In the genomic region with DNA sequence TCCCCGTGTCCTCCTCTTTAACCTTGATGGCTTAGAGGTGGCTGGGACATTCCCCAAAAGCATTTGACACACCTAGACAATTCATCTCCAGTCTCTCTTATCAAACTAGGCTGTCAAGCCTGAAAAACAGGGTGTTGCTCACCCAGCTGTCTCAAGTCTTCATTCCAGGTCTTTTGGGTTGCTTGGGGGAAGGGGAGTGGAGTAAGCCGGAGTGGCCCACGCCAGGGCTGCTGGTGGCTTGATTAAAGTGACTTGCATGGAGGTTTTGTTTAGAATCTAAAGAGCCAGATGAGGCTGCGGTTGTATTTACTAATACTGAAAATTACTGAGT, we compare ENCODE assay signal across 8 mouse cellular contexts.
DNase-seq lines count a peak whose midpoint lies in the region; ATAC-seq and TF ChIP-seq lines count a peak whose summit lies in the region.

No protein-coding gene starts in this region.

- peak overlapping the region; percentile 8 for H3ac ChIP-seq in C2C12 (ENCODE audit: control insufficient read depth, insufficient read length, low read depth)

- no peaks in the 10 kb centered on the region for H3K79me3 ChIP-seq in C2C12 (ENCODE audit: low read depth)

- H3K9me3 ChIP-seq in heart, embryonic 10.5 days = no peaks in the 10 kb centered on the region
- no peaks in the 10 kb centered on the region for H3K9me3 ChIP-seq in forebrain, embryonic 16.5 days (ENCODE audit: control insufficient read depth, low read length)
- no peaks in the 10 kb centered on the region for H3K9me3 ChIP-seq in liver, embryonic 14.5 days (ENCODE audit: control insufficient read depth, low read length)

- H3K79me2 ChIP-seq in C2C12 (ENCODE audit: control insufficient read depth, insufficient read depth) = no peaks in the 10 kb centered on the region

- peak overlapping the region; percentile 90 for H3K27ac ChIP-seq in heart, embryonic 10.5 days
- H3K27ac ChIP-seq in forebrain, embryonic 16.5 days (ENCODE audit: low read length) = no peak overlapping the region
- H3K27ac ChIP-seq in liver, embryonic 14.5 days = no peak overlapping the region

- H3K27me3 ChIP-seq in heart, embryonic 10.5 days (ENCODE audit: insufficient read depth, poor library complexity, severe bottlenecking) = no peaks in the 10 kb centered on the region
- H3K27me3 ChIP-seq in C2C12 (ENCODE audit: control insufficient read depth, insufficient read depth, insufficient read length) = no peaks in the 10 kb centered on the region
- no peaks in the 10 kb centered on the region; the same call in 1 of the 2 replicates for H3K27me3 ChIP-seq in forebrain, embryonic 16.5 days (replicated peaks; ENCODE audit: control insufficient read depth, insufficient read depth, low read length)
- H3K27me3 ChIP-seq in liver, embryonic 14.5 days (ENCODE audit: control insufficient read depth, insufficient read depth, low read length) = peaks cover 3% of the 10 kb centered on the region; the same call in 1 of the 2 replicates

- no peak for TF ChIP-seq EP300 in liver, embryonic 14.5 days (IDR thresholded peaks at IDR 0.05; ENCODE audit: low read depth)

- no peak for TF ChIP-seq CTCF in C2C12 (IDR thresholded peaks at IDR 0.05; ENCODE audit: control insufficient read depth, insufficient read depth, insufficient read length)
- no peak for TF ChIP-seq CTCF in liver, embryonic 14.5 days (IDR thresholded peaks at IDR 0.05; ENCODE audit: low read depth)

- peak overlapping the region; percentile 58; the same call in 1 of the 2 replicates for H3K4me2 ChIP-seq in forebrain, embryonic 16.5 days (ENCODE audit: low read length)
- H3K4me2 ChIP-seq in liver, embryonic 14.5 days (ENCODE audit: low read depth) = peak overlapping the region; percentile 6

- ATAC-seq in forebrain, embryonic 16.5 days = peak; percentile 14; the same call in 1 of the 2 replicates
- ATAC-seq in liver, embryonic 14.5 days (ENCODE audit: insufficient read depth) = no peak

- H3K9ac ChIP-seq in forebrain, embryonic 16.5 days (replicated peaks; ENCODE audit: low read depth, low read length) = no peak overlapping the region
- no peak overlapping the region for H3K9ac ChIP-seq in liver, embryonic 14.5 days (replicated peaks)

- no peaks in the 10 kb centered on the region for H3K36me3 ChIP-seq in heart, embryonic 10.5 days
- no peaks in the 10 kb centered on the region for H3K36me3 ChIP-seq in C2C12 (ENCODE audit: control insufficient read depth, insufficient read depth)
- no peaks in the 10 kb centered on the region for H3K36me3 ChIP-seq in forebrain, embryonic 16.5 days (ENCODE audit: control insufficient read depth, insufficient read depth)
- H3K36me3 ChIP-seq in liver, embryonic 14.5 days (replicated peaks; ENCODE audit: control insufficient read depth, insufficient read depth, low read depth) = no peaks in the 10 kb centered on the region

- H3K4me1 ChIP-seq in heart, embryonic 10.5 days = peaks cover 77% of the 10 kb centered on the region
- peaks cover 28% of the 10 kb centered on the region for H3K4me1 ChIP-seq in forebrain, embryonic 16.5 days (replicated peaks; ENCODE audit: control insufficient read depth, insufficient read depth, low read length)
- H3K4me1 ChIP-seq in liver, embryonic 14.5 days (replicated peaks; ENCODE audit: control insufficient read depth in 2 of 2, insufficient read depth in 2 of 2, low read length in 1 of 2) = peaks cover 0 to 13% of the 10 kb centered on the region in 2 experiments; a peak in 2 of 4 replicates

- no peak for DNase-seq in heart, embryonic 10.5 days (ENCODE audit: low spot score)
- no peak for DNase-seq in heart, postnatal 36 days
- DNase-seq in liver, embryonic 14.5 days (ENCODE audit: low read depth in 3 of 3, low spot score in 3 of 3) = no peak
- DNase-seq in gastrocnemius, postnatal 36 days = no peak
- DNase-seq in testis, postnatal 10 days (ENCODE audit: low spot score) = no peak
- no peak for DNase-seq in cerebellum, postnatal 14 days

- 6% methylated on average over 4 of the region's 4 CpGs for WGBS in heart, embryonic 10.5 days
- WGBS in forebrain, embryonic 16.5 days = 15% methylated on average over 4 of the region's 4 CpGs
- WGBS in liver, embryonic 14.5 days (ENCODE audit: insufficient replicate concordance) = 21% methylated on average over 4 of the region's 4 CpGs

- intact Hi-C loops in heart, postnatal 36 days (cut with DNase I) = loop anchor here (5.0 kb wide), 1 partner anchor 34 kb away; no protein-coding TSS in a partner anchor
- intact Hi-C loops in gastrocnemius, postnatal 36 days (cut with DNase I) = no loop called here

- peak overlapping the region; percentile 64 for H3K4me3 ChIP-seq in heart, embryonic 10.5 days
- no peak overlapping the region for H3K4me3 ChIP-seq in C2C12 (ENCODE audit: insufficient read depth, poor library complexity, severe bottlenecking)
- no peak overlapping the region for H3K4me3 ChIP-seq in forebrain, embryonic 16.5 days (replicated peaks; ENCODE audit: low read length)
- H3K4me3 ChIP-seq in liver, embryonic 14.5 days (ENCODE audit: insufficient read depth in 1 of 2, low read depth in 2 of 2, low read length in 2 of 2) = peak overlapping the region; percentile 7 to 18

TF ChIP-seq in C2C12, 6 proteins besides CTCF, POLR2A, EP300 and RAD21:
- TF ChIP-seq MYOG (IDR thresholded peaks at IDR 0.05; ENCODE audit: control insufficient read depth, extremely low read depth, insufficient read length) = no peak
- TF ChIP-seq USF1 (IDR thresholded peaks at IDR 0.05; ENCODE audit: low read depth) = no peak
- TF ChIP-seq CEBPB (IDR thresholded peaks at IDR 0.05; ENCODE audit: low read depth) = no peak
- peak; percentile 25 for TF ChIP-seq MYOD1 (IDR thresholded peaks at IDR 0.05; ENCODE audit: control insufficient read depth, insufficient read length, low read depth)
- no peak for TF ChIP-seq MAX (IDR thresholded peaks at IDR 0.05)
- TF ChIP-seq FOSL1 (IDR thresholded peaks at IDR 0.05; ENCODE audit: insufficient read depth, low read length, poor library complexity, severe bottlenecking) = no peak
TF ChIP-seq in C2C12: peak in this region for 1.

Comparison
In these comparisons a context has a peak if more than half of its experiments do, and no peak if none do; other contexts are left out.
1. H3K4me3 ChIP-seq: peak in heart, embryonic 10.5 days (single experiment) and liver, embryonic 14.5 days (2 of 2); none in C2C12 (single experiment) and forebrain, embryonic 16.5 days (single experiment).